Mouse (Mus musculus) bone marrow macrophage, adult 2 months (primary cell): ENCODE measurements around the gene Gna15.

Source experiments
- CTCF ChIP-seq: IDR thresholded peaks from 2 replicates; pipeline ENCODE4 v1.5.1; 2012; ENCODE audit warnings: low read depth, mild to moderate bottlenecking, low read length, moderate library complexity
- POLR2A ChIP-seq: IDR thresholded peaks from 2 replicates; pipeline ENCODE4 v1.6.1; 2012; ENCODE audit warnings: mild to moderate bottlenecking, low read depth, low read length, borderline replicate concordance

- TF ChIP-seq CTCF (no peak), POLR2A (no peak)
Observed at GRCm38 (mm10) chr10:81541803-81542202, 17.8 kb upstream of the Gna15 start.
